Mouse (Mus musculus) midbrain, embryonic 12.5 days (tissue): ENCODE data around the gene Nkd2. TPM values are rescaled to one million over a fixed set of nuclear protein-coding genes. Genes with fewer than 3 reads are reported as not detected.
A peak's percentile ranks its signal among the peaks of the same experiment; 100 is the strongest.

Experiments used
- ATAC-seq: fragments of 200-750 bp; cut with Nextera tagmentation; 2 replicates; pipeline ENCODE4 v1.8.0; 2017; ENCODE audit warnings: low read depth, moderate TSS enrichment, moderate library complexity; ENCODE audit not compliant: low FRiP score
- H3K27ac ChIP-seq: fragments of 300-500 bp; sonication (generic); replicated peaks from 2 replicates; pipeline ENCODE4 v1.5.1; 2016; ENCODE audit warnings: mild to moderate bottlenecking
- H3K27me3 ChIP-seq: fragments of 300-500 bp; sonication (generic); 2 replicates; pipeline ENCODE4 v1.6.1; 2016; ENCODE audit warnings: mild to moderate bottlenecking
- H3K36me3 ChIP-seq: fragments of 300-500 bp; sonication (generic); 2 replicates; pipeline ENCODE4 v1.6.1; 2016
- H3K4me1 ChIP-seq: fragments of 300-500 bp; sonication (generic); 2 replicates; pipeline ENCODE4 v1.6.1; 2016
- H3K4me2 ChIP-seq: fragments of 300-500 bp; sonication (generic); replicated peaks from 2 replicates; pipeline ENCODE4 v1.6.1; 2016; ENCODE audit warnings: mild to moderate bottlenecking, moderate library complexity
- H3K4me3 ChIP-seq: fragments of 300-500 bp; sonication (generic); 2 replicates; pipeline ENCODE4 v1.5.1; 2016; ENCODE audit warnings: mild to moderate bottlenecking
- H3K9ac ChIP-seq: fragments of 300-500 bp; sonication (generic); replicated peaks from 2 replicates; pipeline ENCODE4 v1.6.1; 2016; ENCODE audit warnings: mild to moderate bottlenecking, moderate library complexity
- H3K9me3 ChIP-seq: fragments of 300-500 bp; sonication (generic); 2 replicates; pipeline ENCODE4 v1.6.1; 2016; ENCODE audit warnings: mild to moderate bottlenecking
- WGBS: fragments of 180-500 bp; shearing (Covaris S2); methylation state at CpG from one replicate; pipeline ENCODE4 v1.1.7; 2016; 5-methylcytosine and 5-hydroxymethylcytosine counted together
- polyA plus RNA-seq: library from polyadenylated mRNA; unstranded; fragments of >200 nt; fragmentation: Nextera tagmentation; extraction: Ambion mirVana; gene quantifications from 2 replicates; pipeline ENCODE4 v1.2.1, GENCODE M21; 2016

Gene Nkd2
- 9.6 and 11.2 TPM in 2 replicates for polyA plus RNA-seq

- ATAC-seq: peak; percentile 85
- H3K27ac ChIP-seq: no peak within 1 kb of the TSS
- H3K4me3 ChIP-seq: peak within 1 kb of the TSS; percentile 63
- H3K9me3 ChIP-seq: no peaks in the 10 kb centered on the region
- peaks cover 73% of the 10 kb centered on the region for H3K27me3 ChIP-seq
- peak within 1 kb of the TSS; percentile 93 for H3K4me2 ChIP-seq
- H3K36me3 ChIP-seq: no peaks in the 10 kb centered on the region
- H3K9ac ChIP-seq: peak within 1 kb of the TSS; percentile 67
- WGBS: 1% methylated on average over 38 of the region's 38 CpGs
- H3K4me1 ChIP-seq: peaks cover 9% of the 10 kb centered on the region; the same call in 1 of the 2 replicates
Observed at GRCm38 (mm10) chr13:73847465-73847836, at the start of gene Nkd2. Gene Nkd2, minus strand, starts transcription at chr13:73847631.

GRCm38 (mm10) chr13:73892493-73893178, 45.2 kb upstream of the Nkd2 start:
- H3K36me3 ChIP-seq: no peaks in the 10 kb centered on the region
- no peaks in the 10 kb centered on the region for H3K4me1 ChIP-seq
- no peak overlapping the region for H3K27ac ChIP-seq

GRCm38 (mm10) chr13:73887415-73887874, 40.0 kb upstream of the Nkd2 start:
- Histone ChIP-seq H3K9ac (no peak overlapping the region), H3K9me3 (no peaks in the 10 kb centered on the region), H3K36me3 (no peaks in the 10 kb centered on the region), H3K27me3 (no peaks in the 10 kb centered on the region), H3K4me2 (no peak overlapping the region), H3K4me1 (no peaks in the 10 kb centered on the region), H3K4me3 (no peak overlapping the region), H3K27ac (no peak overlapping the region)
- ATAC-seq: no peak
- WGBS: 84% methylated on average over 4 of the region's 4 CpGs

More at GRCm38 (mm10) chr13:73892493-73893178, 45.2 kb upstream of the Nkd2 start:
- no peaks in the 10 kb centered on the region for H3K27me3 ChIP-seq
- H3K4me2 ChIP-seq: no peak overlapping the region
- no peak for ATAC-seq
- H3K4me3 ChIP-seq: no peak overlapping the region
- no peak overlapping the region for H3K9ac ChIP-seq
- no peaks in the 10 kb centered on the region for H3K9me3 ChIP-seq
- WGBS: 66% methylated on average over 6 of the region's 6 CpGs

- Histone ChIP-seq H3K9ac (no peak overlapping the region), H3K27me3 (no peaks in the 10 kb centered on the region), H3K4me3 (no peak overlapping the region), H3K9me3 (no peaks in the 10 kb centered on the region), H3K27ac (no peak overlapping the region), H3K36me3 (no peaks in the 10 kb centered on the region), H3K4me2 (no peak overlapping the region), H3K4me1 (no peaks in the 10 kb centered on the region)
- 69% methylated on average over 5 of the region's 5 CpGs for WGBS
- no peak for ATAC-seq
Observed at GRCm38 (mm10) chr13:73886601-73887000, 39.2 kb upstream of the Nkd2 start.

GRCm38 (mm10) chr13:73886066-73886465, 38.6 kb upstream of the Nkd2 start:
- H3K9ac ChIP-seq: no peak overlapping the region
- WGBS: 83% methylated on average over 4 of the region's 4 CpGs

GRCm38 (mm10) chr13:73885656-73886055, 38.2 kb upstream of the Nkd2 start:
- H3K27me3 ChIP-seq: no peaks in the 10 kb centered on the region
- H3K9me3 ChIP-seq: no peaks in the 10 kb centered on the region
- no peak overlapping the region for H3K4me2 ChIP-seq
- H3K4me1 ChIP-seq: no peaks in the 10 kb centered on the region
- no peak overlapping the region for H3K9ac ChIP-seq
- WGBS: 89% methylated on average over 4 of the region's 4 CpGs
- no peak overlapping the region for H3K27ac ChIP-seq
- no peaks in the 10 kb centered on the region for H3K36me3 ChIP-seq
- ATAC-seq: no peak
- H3K4me3 ChIP-seq: no peak overlapping the region

More at GRCm38 (mm10) chr13:73886066-73886465, 38.6 kb upstream of the Nkd2 start:
- H3K9me3 ChIP-seq: no peaks in the 10 kb centered on the region
- H3K4me2 ChIP-seq: no peak overlapping the region
- H3K27ac ChIP-seq: no peak overlapping the region
- H3K27me3 ChIP-seq: no peaks in the 10 kb centered on the region
- no peak overlapping the region for H3K4me3 ChIP-seq
- no peaks in the 10 kb centered on the region for H3K4me1 ChIP-seq
- no peak for ATAC-seq
- no peaks in the 10 kb centered on the region for H3K36me3 ChIP-seq

- H3K4me1 ChIP-seq: no peaks in the 10 kb centered on the region
- no peak overlapping the region for H3K9ac ChIP-seq
- H3K4me2 ChIP-seq: no peak overlapping the region
- ATAC-seq: no peak
- 77% methylated on average over 8 of the region's 8 CpGs for whole genome bisulfite sequencing
- H3K27ac ChIP-seq: no peak overlapping the region
- no peaks in the 10 kb centered on the region for H3K36me3 ChIP-seq
- H3K9me3 ChIP-seq: no peaks in the 10 kb centered on the region
- H3K27me3 ChIP-seq: no peaks in the 10 kb centered on the region
- no peak overlapping the region for H3K4me3 ChIP-seq
Observed at GRCm38 (mm10) chr13:73881347-73881746, 33.9 kb upstream of the Nkd2 start.

- H3K27ac ChIP-seq: no peak overlapping the region
- H3K9ac ChIP-seq: no peak overlapping the region
- H3K9me3 ChIP-seq: no peaks in the 10 kb centered on the region
- no peaks in the 10 kb centered on the region for H3K4me1 ChIP-seq
- ATAC-seq: no peak
- no peak overlapping the region for H3K4me3 ChIP-seq
- H3K4me2 ChIP-seq: no peak overlapping the region
- WGBS: 86% methylated on average over 5 of the region's 5 CpGs
- no peaks in the 10 kb centered on the region for H3K36me3 ChIP-seq
- H3K27me3 ChIP-seq: no peaks in the 10 kb centered on the region
Observed at GRCm38 (mm10) chr13:73879824-73880223, 32.4 kb upstream of the Nkd2 start.

GRCm38 (mm10) chr13:73872159-73872558, 24.7 kb upstream of the Nkd2 start:
- H3K36me3 ChIP-seq: no peaks in the 10 kb centered on the region
- no peaks in the 10 kb centered on the region for H3K4me1 ChIP-seq
- H3K27me3 ChIP-seq: no peaks in the 10 kb centered on the region
- H3K4me2 ChIP-seq: no peak overlapping the region
- H3K9me3 ChIP-seq: no peaks in the 10 kb centered on the region
- no peak for ATAC-seq
- no peak overlapping the region for H3K27ac ChIP-seq
- H3K4me3 ChIP-seq: no peak overlapping the region
- WGBS: 60% methylated on average over 2 of the region's 2 CpGs
- no peak overlapping the region for H3K9ac ChIP-seq

- H3K4me3 ChIP-seq: peak overlapping the region; percentile 63
- H3K36me3 ChIP-seq: no peaks in the 10 kb centered on the region
- no peak overlapping the region for H3K27ac ChIP-seq
- H3K27me3 ChIP-seq: peaks cover 73% of the 10 kb centered on the region
- no peaks in the 10 kb centered on the region for H3K9me3 ChIP-seq
- peak overlapping the region; percentile 67 for H3K9ac ChIP-seq
- peaks cover 9% of the 10 kb centered on the region; the same call in 1 of the 2 replicates for H3K4me1 ChIP-seq
- peak; percentile 75 for ATAC-seq
- H3K4me2 ChIP-seq: peak overlapping the region; percentile 93
- 1% methylated on average over 55 of the region's 65 CpGs for WGBS
Observed at GRCm38 (mm10) chr13:73846589-73847464, 604 bp downstream of the Nkd2 start.

GRCm38 (mm10) chr13:73842696-73843095, 4.7 kb downstream of the Nkd2 start:
- ATAC-seq: no peak
- H3K27ac ChIP-seq: no peak overlapping the region
- H3K9ac ChIP-seq: no peak overlapping the region
- H3K4me1 ChIP-seq: peaks cover 9% of the 10 kb centered on the region; the same call in 1 of the 2 replicates
- H3K9me3 ChIP-seq: no peaks in the 10 kb centered on the region
- no peak overlapping the region for H3K4me3 ChIP-seq
- H3K27me3 ChIP-seq: peaks cover 50% of the 10 kb centered on the region
- H3K4me2 ChIP-seq: no peak overlapping the region
- H3K36me3 ChIP-seq: no peaks in the 10 kb centered on the region

- Histone ChIP-seq H3K36me3 (no peaks in the 10 kb centered on the region), H3K9ac (no peak overlapping the region), H3K27ac (no peak overlapping the region), H3K4me1 (no peaks in the 10 kb centered on the region), H3K27me3 (peaks cover 35% of the 10 kb centered on the region), H3K4me3 (no peak overlapping the region), H3K4me2 (no peak overlapping the region), H3K9me3 (no peaks in the 10 kb centered on the region)
- WGBS: 77% methylated on average over 4 of the region's 4 CpGs
- no peak for ATAC-seq
Observed at GRCm38 (mm10) chr13:73839740-73840139, 7.7 kb downstream of the Nkd2 start.
